Mouse (Mus musculus) lung, postnatal 0 days (tissue): ENCODE results near the gene Zscan21.
A peak's percentile ranks its signal among the peaks of the same experiment; 100 is the strongest.

ENCODE experiments used
- CTCF ChIP-seq: IDR thresholded peaks from 2 replicates; pipeline ENCODE4 v1.5.1; 2016; ENCODE audit warnings: antibody characterized with exemption, mild to moderate bottlenecking
- EP300 ChIP-seq: IDR thresholded peaks from 2 replicates; pipeline ENCODE4 v1.6.1; 2016; ENCODE audit warnings: antibody characterized with exemption, mild to moderate bottlenecking, control low read depth

DNA sequence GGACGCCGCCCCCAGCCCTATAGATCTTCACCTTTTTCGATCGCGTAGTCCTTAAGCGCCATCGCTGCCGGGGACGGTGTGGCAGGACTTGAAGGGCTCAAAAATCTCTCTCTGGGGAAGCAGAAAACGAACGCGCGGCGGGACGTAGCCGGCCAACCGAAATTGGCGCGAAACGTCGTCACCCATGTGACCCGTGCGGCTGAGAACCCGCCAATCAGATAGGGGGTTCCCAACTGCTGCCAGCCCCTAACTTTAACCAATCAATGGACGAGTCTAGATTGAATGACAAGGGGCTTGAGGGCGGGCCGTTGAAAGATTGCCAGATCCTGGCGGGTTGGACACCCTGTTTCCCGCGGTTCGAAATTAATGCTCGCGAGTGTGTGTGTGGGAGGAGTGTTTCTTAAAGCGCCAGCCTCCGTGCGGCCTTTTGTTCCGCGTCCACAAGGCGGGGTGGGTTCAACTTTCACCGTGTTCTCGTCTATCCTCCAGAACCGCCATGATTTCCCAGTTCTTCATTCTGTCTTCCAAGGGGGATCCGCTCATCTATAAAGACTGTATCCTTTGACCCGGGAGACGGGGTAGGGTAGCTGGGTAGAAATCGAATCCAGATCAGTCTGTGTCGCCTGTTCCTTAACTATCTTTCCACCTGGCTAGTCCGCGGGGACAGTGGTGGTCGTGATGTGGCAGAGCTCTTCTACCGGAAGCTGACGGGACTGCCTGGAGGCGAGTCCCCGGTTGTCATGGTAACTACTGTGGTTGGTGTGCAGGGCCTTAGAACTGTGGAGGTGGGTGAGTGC, 55.2 kb downstream of the Zscan21 start, which contains the start of the genes Ap4m1 and Mcm7:
- TF ChIP-seq CTCF (peak; percentile 49), EP300 (peak; percentile 44; the same call in 1 of the 2 replicates)
